Mouse (Mus musculus) lung, embryonic 15.5 days (tissue): ENCODE data around the gene Lyve1. TPM values are rescaled to one million over a fixed set of nuclear protein-coding genes. Genes with fewer than 3 reads are reported as not detected.

ENCODE experiments used
- ATAC-seq: fragments of 200-750 bp; cut with Nextera tagmentation; 2 replicates; pipeline ENCODE4 v1.8.0; 2017; ENCODE audit warnings: moderate number of reproducible peaks, borderline replicate concordance; ENCODE audit not compliant: low FRiP score, low TSS enrichment; ENCODE audit errors: extremely low read depth
- H3K27ac ChIP-seq: fragments of 300-500 bp; sonication (generic); 2 replicates; pipeline ENCODE4 v1.5.1; 2015; ENCODE audit warnings: moderate library complexity, mild to moderate bottlenecking, inconsistent platforms
- H3K27me3 ChIP-seq: fragments of 300-500 bp; sonication (generic); 2 replicates; pipeline ENCODE4 v1.6.1; 2015; ENCODE audit warnings: inconsistent platforms
- H3K36me3 ChIP-seq: fragments of 300-500 bp; sonication (generic); 2 replicates; pipeline ENCODE4 v1.6.1; 2015; ENCODE audit warnings: inconsistent platforms
- H3K4me1 ChIP-seq: fragments of 300-500 bp; sonication (generic); 2 replicates; pipeline ENCODE4 v1.6.1; 2015; ENCODE audit warnings: inconsistent platforms
- H3K4me2 ChIP-seq: fragments of 300-500 bp; sonication (generic); 2 replicates; pipeline ENCODE4 v1.6.1; 2015; ENCODE audit warnings: inconsistent platforms, mild to moderate bottlenecking, moderate library complexity
- H3K4me3 ChIP-seq: fragments of 300-500 bp; sonication (generic); 2 replicates; pipeline ENCODE4 v1.5.1; 2015; ENCODE audit warnings: mild to moderate bottlenecking, inconsistent platforms
- H3K9ac ChIP-seq: fragments of 300-500 bp; sonication (generic); 2 replicates; pipeline ENCODE4 v1.6.1; 2015; ENCODE audit warnings: inconsistent platforms
- H3K9me3 ChIP-seq: fragments of 300-500 bp; sonication (generic); 2 replicates; pipeline ENCODE4 v1.6.1; 2016; ENCODE audit warnings: inconsistent platforms
- WGBS: fragments of 180-500 bp; shearing (Covaris S2); methylation state at CpG from one replicate; pipeline ENCODE4 v1.1.7; 2015; 5-methylcytosine and 5-hydroxymethylcytosine counted together
- polyA plus RNA-seq: library from polyadenylated mRNA; unstranded; fragments of >200 nt; fragmentation: Nextera tagmentation; extraction: Ambion mirVana; gene quantifications from 2 replicates; pipeline ENCODE4 v1.2.1, GENCODE M21; 2015

Gene Lyve1
- polyA plus RNA-seq, 1 experiment from 2014 or later, result 55.6 TPM

DNA sequence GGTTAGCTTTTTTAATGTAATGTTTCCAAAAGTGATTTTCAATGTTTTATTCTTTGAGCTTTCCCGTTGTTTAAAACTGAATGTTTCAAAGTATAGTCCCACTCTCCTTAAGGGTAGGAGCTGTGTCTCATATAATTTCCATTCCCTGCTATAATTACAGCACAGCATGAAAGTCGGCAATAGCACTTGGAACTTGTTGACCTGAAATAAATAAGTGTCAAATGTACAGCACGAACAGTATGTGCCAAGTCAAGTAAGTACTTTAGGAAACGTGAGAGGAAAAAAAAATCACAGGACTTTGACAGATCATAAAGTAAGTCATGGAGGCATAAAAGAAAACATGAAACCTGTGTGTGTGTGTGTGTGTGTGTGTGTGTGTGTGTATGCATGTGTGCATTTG lies 41.0 kb downstream of the Lyve1 start:
- Histone ChIP-seq H3K27me3 (no peaks in the 10 kb centered on the region), H3K9me3 (no peaks in the 10 kb centered on the region), H3K4me3 (no peak overlapping the region), H3K4me1 (peaks cover 33% of the 10 kb centered on the region), H3K4me2 (no peak overlapping the region), H3K9ac (no peak overlapping the region), H3K36me3 (peaks cover 32% of the 10 kb centered on the region), H3K27ac (no peak overlapping the region)
- ATAC-seq, result no peak
- 39% methylated on average over 4 of the region's 4 CpGs for WGBS

DNA sequence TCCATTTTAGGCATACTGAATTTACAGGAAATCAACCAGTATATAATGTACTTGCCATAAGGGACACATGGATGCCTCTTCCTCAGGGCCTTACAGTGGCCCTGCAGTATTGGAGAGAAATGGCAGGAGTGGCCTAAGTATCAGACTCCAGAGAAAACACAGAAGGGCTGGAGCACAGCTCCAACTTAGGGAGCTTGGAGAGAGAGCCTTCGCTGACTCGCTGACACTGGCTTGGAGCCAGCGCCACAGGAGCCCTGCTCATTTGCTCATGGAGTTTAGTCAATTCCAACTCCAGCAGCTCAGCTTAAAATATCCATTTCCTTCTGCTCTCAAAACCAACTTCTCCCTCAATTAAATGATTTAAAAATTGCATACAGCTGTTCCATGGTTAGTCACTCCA lies 41.4 kb downstream of the Lyve1 start:
- no peaks in the 10 kb centered on the region for H3K27me3 ChIP-seq
- peaks cover 33% of the 10 kb centered on the region for H3K4me1 ChIP-seq
- H3K4me2 ChIP-seq, result no peak overlapping the region
- peaks cover 30% of the 10 kb centered on the region for H3K36me3 ChIP-seq
- H3K27ac ChIP-seq, result no peak overlapping the region
- WGBS, result 36% methylated on average over 3 of the region's 3 CpGs
- H3K4me3 ChIP-seq, result no peak overlapping the region
- no peak overlapping the region for H3K9ac ChIP-seq
- H3K9me3 ChIP-seq, result no peaks in the 10 kb centered on the region
- ATAC-seq, result peak; percentile 72

DNA sequence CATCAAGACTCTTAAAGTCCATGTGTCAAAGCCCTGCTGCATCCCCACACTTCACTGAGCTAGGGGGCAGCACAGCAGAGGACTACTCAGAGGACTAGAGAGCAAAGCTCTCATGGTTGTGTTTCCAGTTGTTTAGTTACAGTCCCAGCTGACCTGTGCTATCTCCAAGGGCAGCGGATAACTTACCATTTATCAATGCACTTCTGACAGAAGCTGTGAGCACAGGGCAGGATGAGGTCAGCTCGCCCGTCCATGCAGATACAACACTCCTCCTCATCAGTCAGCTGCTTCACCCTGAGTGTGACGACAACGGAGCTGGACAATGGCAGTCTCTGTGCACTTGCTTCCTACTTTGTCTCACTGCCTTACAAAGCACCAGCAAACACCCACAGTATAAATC lies 42.0 kb downstream of the Lyve1 start:
- 38% methylated on average over 5 of the region's 5 CpGs for WGBS
- Histone ChIP-seq H3K4me1 (peaks cover 33% of the 10 kb centered on the region), H3K4me2 (no peak overlapping the region), H3K27ac (no peak overlapping the region), H3K36me3 (peaks cover 30% of the 10 kb centered on the region), H3K9me3 (no peaks in the 10 kb centered on the region), H3K4me3 (no peak overlapping the region), H3K27me3 (no peaks in the 10 kb centered on the region), H3K9ac (no peak overlapping the region)
- no peak for ATAC-seq

DNA sequence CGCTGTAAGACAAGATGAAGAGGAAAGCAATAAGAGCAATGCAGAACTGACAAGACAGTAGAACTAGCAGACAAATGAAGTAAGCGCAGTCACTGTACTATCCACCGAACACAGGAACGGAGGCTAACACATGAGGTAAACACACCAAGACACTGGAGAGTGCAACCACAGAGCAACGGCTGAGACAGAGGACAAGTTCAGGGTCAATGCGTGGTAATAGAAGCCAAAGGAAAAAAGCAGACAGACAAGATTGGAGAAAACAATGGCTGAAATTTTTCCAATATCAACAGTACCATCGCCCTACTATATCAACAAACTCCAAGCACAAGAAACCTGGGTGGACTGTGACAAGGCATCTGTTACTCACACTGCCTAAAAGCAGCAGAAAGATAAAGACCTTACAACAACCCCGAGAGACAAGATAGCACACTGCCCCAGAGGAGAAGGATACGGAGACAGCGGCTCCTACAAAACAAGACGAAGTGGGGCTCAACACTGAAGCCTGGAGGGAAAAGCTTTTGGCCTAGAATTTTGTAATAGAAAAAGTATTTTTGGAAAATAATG lies 44.2 kb downstream of the Lyve1 start:
- no peak overlapping the region for H3K4me2 ChIP-seq
- WGBS, result 49% methylated on average over 11 of the region's 11 CpGs
- H3K4me3 ChIP-seq, result no peak overlapping the region
- no peak for ATAC-seq
- H3K9me3 ChIP-seq, result no peaks in the 10 kb centered on the region
- H3K27ac ChIP-seq, result no peak overlapping the region
- peaks cover 18% of the 10 kb centered on the region for H3K36me3 ChIP-seq
- peaks cover 31% of the 10 kb centered on the region for H3K4me1 ChIP-seq
- no peak overlapping the region for H3K9ac ChIP-seq
- H3K27me3 ChIP-seq, result no peaks in the 10 kb centered on the region

DNA sequence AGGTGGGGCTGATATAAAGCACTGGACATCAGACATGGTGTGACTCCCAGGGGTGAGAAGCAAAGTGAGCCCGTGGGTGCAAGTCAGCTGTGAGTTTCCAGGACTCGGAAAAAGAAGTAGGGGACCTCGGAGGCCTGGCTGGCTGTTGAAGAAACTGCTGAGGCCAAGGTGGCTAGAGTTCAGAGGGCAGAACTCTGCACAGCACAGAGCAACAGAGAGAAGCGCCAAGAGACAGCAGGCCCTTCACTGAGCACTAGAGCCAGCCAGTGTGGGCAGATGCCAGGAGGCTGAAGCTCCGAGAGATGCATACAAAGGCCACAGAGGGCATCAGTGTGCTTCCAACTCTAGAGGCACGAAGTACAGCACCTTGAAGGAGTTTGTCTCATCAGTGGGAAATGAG lies 44.8 kb downstream of the Lyve1 start:
- no peak overlapping the region for H3K27ac ChIP-seq
- ATAC-seq, result no peak
- no peak overlapping the region for H3K9ac ChIP-seq

DNA sequence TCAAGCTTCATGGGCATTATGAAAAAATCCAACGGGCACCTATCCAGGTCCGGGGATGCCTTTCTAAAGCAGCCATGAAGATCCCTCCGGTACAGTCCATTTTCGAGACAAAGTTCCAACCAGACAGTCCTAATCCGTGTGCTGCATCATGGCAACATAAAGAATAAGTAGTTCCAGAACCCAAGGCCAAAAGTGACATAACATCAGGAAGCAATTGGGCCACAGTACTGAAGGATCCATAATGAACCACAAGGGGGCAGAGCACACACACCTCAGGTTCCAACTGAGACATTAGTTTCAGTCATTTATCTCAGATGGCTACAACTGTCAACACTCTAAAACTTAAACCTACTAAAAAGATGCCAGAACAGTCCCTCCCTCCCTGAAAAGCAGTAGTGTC lies 47.0 kb downstream of the Lyve1 start:
- WGBS, result 68% methylated on average over 5 of the region's 5 CpGs
- Histone ChIP-seq H3K4me1 (peaks cover 7% of the 10 kb centered on the region; the same call in 1 of the 2 replicates), H3K4me3 (no peak overlapping the region), H3K9ac (no peak overlapping the region), H3K9me3 (no peaks in the 10 kb centered on the region), H3K27ac (no peak overlapping the region), H3K27me3 (no peaks in the 10 kb centered on the region), H3K4me2 (no peak overlapping the region), H3K36me3 (peaks cover 17% of the 10 kb centered on the region)
- no peak; the same call in 1 of the 2 replicates for ATAC-seq

More for the DNA sequence above, 44.8 kb downstream of the Lyve1 start:
- Histone ChIP-seq H3K36me3 (peaks cover 12% of the 10 kb centered on the region), H3K27me3 (no peaks in the 10 kb centered on the region), H3K4me2 (no peak overlapping the region), H3K4me1 (peaks cover 25% of the 10 kb centered on the region), H3K4me3 (no peak overlapping the region), H3K9me3 (no peaks in the 10 kb centered on the region)
- WGBS, result 60% methylated on average over 6 of the region's 6 CpGs

DNA sequence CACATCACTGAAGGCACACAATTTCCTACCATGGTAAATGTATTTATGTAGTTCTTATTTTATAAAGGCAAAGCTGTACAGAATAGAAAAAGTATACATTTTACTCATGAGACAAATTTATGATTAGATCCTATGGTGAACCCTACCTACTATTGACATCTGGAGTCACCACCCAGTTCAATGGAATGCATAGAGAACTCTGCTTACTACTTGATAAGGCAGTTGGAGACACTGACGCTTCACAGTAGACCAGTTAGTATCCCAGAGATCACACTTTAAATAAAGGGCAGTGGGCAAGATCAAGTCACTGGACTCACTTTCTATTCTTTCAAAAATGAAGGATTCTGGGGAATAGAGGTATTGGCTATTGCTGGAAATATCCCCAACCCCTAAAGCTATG lies 49.1 kb downstream of the Lyve1 start:
- H3K4me1 ChIP-seq, result peaks cover 5% of the 10 kb centered on the region; the same call in 1 of the 2 replicates
- H3K36me3 ChIP-seq, result peaks cover 13% of the 10 kb centered on the region; the same call in 1 of the 2 replicates
- H3K4me3 ChIP-seq, result no peak overlapping the region
- no peaks in the 10 kb centered on the region for H3K9me3 ChIP-seq
- H3K27ac ChIP-seq, result no peak overlapping the region
- WGBS, result 77% methylated on average over 1 of the region's 1 CpGs
- no peak for ATAC-seq
- H3K27me3 ChIP-seq, result no peaks in the 10 kb centered on the region
- H3K4me2 ChIP-seq, result no peak overlapping the region
- no peak overlapping the region for H3K9ac ChIP-seq

DNA sequence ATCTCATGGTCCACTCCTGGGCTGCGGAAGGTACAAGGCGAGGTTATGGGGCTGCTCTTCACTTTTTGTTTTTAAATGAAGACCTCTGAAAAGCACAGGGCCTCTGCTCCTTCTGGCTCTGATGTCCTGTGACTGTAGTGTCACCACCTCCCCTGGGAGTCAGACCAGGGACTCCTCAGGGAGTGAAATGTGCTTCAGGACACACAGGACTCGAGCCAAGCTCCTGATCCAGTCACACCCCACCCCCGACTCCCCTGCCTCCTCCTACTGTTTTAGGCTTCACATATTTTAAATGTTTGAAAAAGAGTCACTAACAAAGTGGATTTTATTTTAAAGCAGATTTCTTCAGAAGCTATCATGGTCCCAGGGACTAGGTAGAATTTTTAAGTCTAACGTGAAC lies 51.5 kb downstream of the Lyve1 start:
- H3K4me2 ChIP-seq, result no peak overlapping the region
- no peak overlapping the region for H3K27ac ChIP-seq
- no peaks in the 10 kb centered on the region for H3K27me3 ChIP-seq
- H3K4me1 ChIP-seq, result no peaks in the 10 kb centered on the region
- no peak overlapping the region for H3K4me3 ChIP-seq
- no peaks in the 10 kb centered on the region for H3K9me3 ChIP-seq
- H3K9ac ChIP-seq, result no peak overlapping the region
- peaks cover 11% of the 10 kb centered on the region; the same call in 1 of the 2 replicates for H3K36me3 ChIP-seq
- WGBS, result 59% methylated on average over 5 of the region's 5 CpGs
- no peak for ATAC-seq

DNA sequence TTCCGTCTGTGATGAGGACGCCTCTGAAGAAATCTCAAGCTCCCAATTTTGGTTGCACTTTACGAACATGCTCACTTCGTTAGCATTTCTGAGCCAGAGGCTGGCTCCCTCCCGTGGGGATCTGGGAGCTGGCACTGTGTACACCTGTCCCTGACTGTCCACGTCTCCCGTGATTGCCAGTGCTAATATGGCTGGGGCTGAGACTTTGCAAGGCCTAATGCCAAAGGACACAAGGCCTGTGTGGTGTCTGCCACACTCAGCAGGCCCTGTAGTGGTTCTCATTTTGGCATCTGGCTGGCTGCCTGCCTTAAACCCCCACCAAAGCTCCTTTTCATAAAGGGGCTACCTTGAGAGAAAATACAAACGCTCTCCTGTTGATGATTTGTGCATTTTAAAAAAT lies 52.0 kb downstream of the Lyve1 start:
- H3K36me3 ChIP-seq, result peaks cover 11% of the 10 kb centered on the region; the same call in 1 of the 2 replicates
- no peak overlapping the region for H3K4me3 ChIP-seq
- no peak overlapping the region for H3K27ac ChIP-seq
- WGBS, result 85% methylated on average over 8 of the region's 8 CpGs
- H3K27me3 ChIP-seq, result no peaks in the 10 kb centered on the region
- no peak overlapping the region for H3K4me2 ChIP-seq
- H3K4me1 ChIP-seq, result no peaks in the 10 kb centered on the region
- no peak overlapping the region for H3K9ac ChIP-seq
- ATAC-seq, result no peak
- no peaks in the 10 kb centered on the region for H3K9me3 ChIP-seq

DNA sequence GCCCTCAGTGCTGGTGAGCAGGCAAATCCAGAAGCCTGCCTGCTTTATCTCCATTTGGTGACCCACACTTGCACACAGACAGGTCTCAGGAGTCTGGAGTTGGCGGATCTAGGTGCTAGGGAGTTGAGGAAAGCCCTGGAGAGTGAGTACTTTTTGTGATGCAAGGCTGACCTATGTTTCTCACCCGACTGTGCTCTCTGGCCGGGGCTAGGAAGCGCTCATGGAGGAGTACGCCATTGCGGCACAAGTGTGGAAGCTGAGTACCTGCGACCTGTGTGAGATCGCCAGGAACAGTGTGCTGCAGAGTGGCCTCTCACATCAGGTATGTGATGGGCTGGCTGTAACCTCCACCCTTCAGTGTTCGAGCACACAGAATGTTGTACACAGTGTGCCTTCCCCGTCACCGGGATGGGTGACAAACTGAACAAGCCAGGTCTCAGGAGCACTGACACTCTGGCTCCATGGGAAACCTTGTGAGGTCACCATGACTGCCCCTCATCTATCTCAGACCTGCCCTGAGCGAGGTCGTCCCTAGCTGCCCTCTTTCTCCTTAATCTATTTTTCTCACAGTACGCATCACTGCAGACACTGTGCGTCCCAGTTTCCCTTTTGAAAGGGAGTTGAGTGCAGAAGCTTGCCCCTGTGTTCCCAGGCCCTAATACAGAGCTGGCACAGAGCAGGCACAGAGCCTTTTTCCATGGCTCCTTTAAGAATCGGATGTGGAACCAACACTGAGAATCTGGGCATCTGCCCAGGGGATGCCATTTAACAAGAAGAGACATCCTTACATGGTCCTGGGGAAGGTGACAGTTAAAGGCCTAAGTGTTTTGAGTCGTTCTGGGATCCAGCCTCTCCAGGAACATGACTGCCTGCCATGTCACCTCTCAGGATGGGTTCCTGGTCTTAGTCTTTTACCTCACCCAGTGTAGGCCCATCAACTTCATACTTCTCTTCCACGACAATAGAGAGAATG lies 53.2 kb downstream of the Lyve1 start:
- Histone ChIP-seq H3K9me3 (no peaks in the 10 kb centered on the region), H3K36me3 (peaks cover 11% of the 10 kb centered on the region; the same call in 1 of the 2 replicates), H3K4me2 (no peak overlapping the region), H3K27me3 (no peaks in the 10 kb centered on the region), H3K9ac (no peak overlapping the region), H3K4me1 (no peaks in the 10 kb centered on the region), H3K4me3 (no peak overlapping the region), H3K27ac (no peak overlapping the region)
- 0 out of 2 replicates have a peak, but pooled peaks have one; percentile 25 for ATAC-seq
- 81% methylated on average over 18 of the region's 18 CpGs for WGBS

DNA sequence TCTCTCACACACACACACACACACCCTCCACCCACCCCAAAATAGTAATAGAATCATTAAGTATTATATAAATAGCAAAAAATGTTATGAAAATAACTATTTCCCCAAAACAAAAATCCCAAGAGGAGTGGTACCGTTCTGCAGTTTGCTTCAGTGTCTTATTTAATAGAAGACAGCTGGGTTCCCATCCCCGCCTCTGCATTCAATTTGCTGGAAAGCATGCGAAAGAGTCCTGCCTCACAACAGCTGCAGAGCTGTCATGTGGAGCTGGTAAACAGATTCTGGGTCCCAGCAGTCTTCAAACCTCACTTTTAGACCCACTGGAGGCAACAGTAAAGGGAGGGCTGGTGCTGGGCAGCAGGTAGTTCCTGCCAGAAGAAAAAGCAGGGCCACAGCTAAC lies 54.1 kb downstream of the Lyve1 start:
- Histone ChIP-seq H3K4me3 (no peak overlapping the region), H3K9me3 (no peaks in the 10 kb centered on the region), H3K36me3 (peaks cover 8% of the 10 kb centered on the region; the same call in 1 of the 2 replicates), H3K4me1 (no peaks in the 10 kb centered on the region), H3K9ac (no peak overlapping the region), H3K27me3 (no peaks in the 10 kb centered on the region), H3K27ac (no peak overlapping the region), H3K4me2 (no peak overlapping the region)
- no peak for ATAC-seq
- WGBS, result 52% methylated on average over 3 of the region's 3 CpGs

DNA sequence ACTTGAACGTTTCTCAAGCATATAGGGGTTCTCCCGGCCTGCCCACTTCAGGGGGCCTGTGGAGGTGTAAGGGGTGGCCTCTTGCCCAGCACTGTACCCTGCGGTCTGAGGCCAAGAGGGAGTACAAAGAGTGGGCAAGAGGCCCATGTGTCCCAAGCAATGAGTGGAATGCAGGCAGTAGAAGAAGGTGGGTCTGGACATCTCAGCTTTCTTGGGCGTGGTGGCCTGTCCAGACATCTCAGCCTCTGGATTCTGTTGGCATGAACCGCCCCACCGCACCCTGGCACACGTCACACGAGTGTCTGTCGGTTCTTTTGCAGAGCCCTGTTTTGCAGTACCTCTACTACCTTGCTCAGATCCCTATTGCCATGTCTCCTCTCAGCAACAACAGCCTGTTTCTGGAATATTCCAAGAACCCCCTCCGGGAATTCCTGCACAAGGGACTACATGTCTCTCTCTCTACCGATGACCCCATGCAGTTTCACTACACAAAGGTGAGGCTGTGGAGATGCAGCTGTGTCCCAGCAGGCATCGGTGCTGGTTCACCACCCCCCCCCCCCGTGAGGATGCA lies 55.5 kb downstream of the Lyve1 start:
- WGBS, result 87% methylated on average over 13 of the region's 13 CpGs
- Histone ChIP-seq H3K4me2 (no peak overlapping the region), H3K36me3 (peaks cover under 1% of the 10 kb centered on the region; the same call in 1 of the 2 replicates), H3K27ac (no peak overlapping the region), H3K4me1 (no peaks in the 10 kb centered on the region), H3K9me3 (no peaks in the 10 kb centered on the region), H3K9ac (no peak overlapping the region), H3K27me3 (no peaks in the 10 kb centered on the region), H3K4me3 (no peak overlapping the region)
- ATAC-seq, result no peak
